Comparison of ENCODE assay signal across 11 mouse cellular contexts in genomic region chr11:61685119-61685725, GRCm38 (mm10). TPM values are rescaled to one million over a fixed set of nuclear protein-coding genes. Genes with fewer than 3 reads are reported as not detected.
DNase-seq lines count a peak whose midpoint lies in the region; ATAC-seq lines count a peak whose summit lies in the region.
"Had no signal": no experiment of that assay in that cellular context is flagged by ENCODE, and none has a peak within 500 bp of the region (broad histone marks: within the 10 kb centered on the region; RNA-seq: fewer than 3 reads in every experiment).

No protein-coding gene starts in this region.

- H3K9ac ChIP-seq in heart, embryonic 14.5 days (ENCODE audit: low read length): 0 out of 2 replicates have a peak overlapping the region, but pooled peaks have one; percentile 8
- H3K9ac ChIP-seq in neural tube, embryonic 12.5 days: no peak overlapping the region
- peak overlapping the region; percentile 84 for H3K9ac ChIP-seq in liver, embryonic 13.5 days
- H3K9ac ChIP-seq in hindbrain, embryonic 16.5 days (ENCODE audit: low read depth, low read length): no peak overlapping the region

- intact Hi-C loops in heart, postnatal 10 days (cut with DNase I): no loop called here

- no peak for ATAC-seq in heart, embryonic 14.5 days (ENCODE audit: insufficient number of reproducible peaks, insufficient read depth, low FRiP score, low read depth)
- ATAC-seq in neural tube, embryonic 12.5 days (ENCODE audit: low FRiP score, low read depth): no peak
- no peak for ATAC-seq in liver, embryonic 13.5 days (ENCODE audit: low read depth)
- no peak for ATAC-seq in hindbrain, embryonic 16.5 days

- no peaks in the 10 kb centered on the region for H3K9me3 ChIP-seq in heart, embryonic 14.5 days (ENCODE audit: control insufficient read depth, low read length)
- H3K9me3 ChIP-seq in neural tube, embryonic 12.5 days: no peaks in the 10 kb centered on the region
- H3K9me3 ChIP-seq in liver, embryonic 13.5 days (replicated peaks): no peaks in the 10 kb centered on the region
- no peaks in the 10 kb centered on the region for H3K9me3 ChIP-seq in hindbrain, embryonic 16.5 days (ENCODE audit: control insufficient read depth, low read length)

- no peak overlapping the region for H3K27ac ChIP-seq in heart, embryonic 14.5 days (replicated peaks in 1 of 2; ENCODE audit: control insufficient read depth in 1 of 2, insufficient read depth in 1 of 2, low read depth in 2 of 2, low read length in 2 of 2)
- H3K27ac ChIP-seq in neural tube, embryonic 12.5 days: no peak overlapping the region
- H3K27ac ChIP-seq in liver, embryonic 13.5 days: peak overlapping the region; percentile 87
- H3K27ac ChIP-seq in hindbrain, embryonic 16.5 days (ENCODE audit: low read depth, low read length): no peak overlapping the region

- peak overlapping the region; percentile 78 for H3K4me2 ChIP-seq in heart, embryonic 14.5 days (ENCODE audit: low read length)
- peak overlapping the region; percentile 66 for H3K4me2 ChIP-seq in neural tube, embryonic 12.5 days (replicated peaks)
- H3K4me2 ChIP-seq in liver, embryonic 13.5 days: peak overlapping the region; percentile 91
- H3K4me2 ChIP-seq in hindbrain, embryonic 16.5 days (ENCODE audit: low read length): no peak overlapping the region

- H3K4me3 ChIP-seq in heart, embryonic 14.5 days (ENCODE audit: control insufficient read depth in 1 of 2, insufficient read depth in 1 of 2, low read depth in 1 of 2, low read length in 2 of 2): peak overlapping the region in 1 of 2 experiments; percentile 42; a peak in 1 of 4 replicates
- 0 out of 2 replicates have a peak overlapping the region, but pooled peaks have one; percentile 37 for H3K4me3 ChIP-seq in neural tube, embryonic 12.5 days
- H3K4me3 ChIP-seq in liver, embryonic 13.5 days (replicated peaks): peak overlapping the region; percentile 75
- no peak overlapping the region for H3K4me3 ChIP-seq in hindbrain, embryonic 16.5 days (ENCODE audit: low read length)

- no peak for DNase-seq in heart, postnatal 10 days
- no peak for DNase-seq in neural tube, embryonic 10.5 days (ENCODE audit: extremely low spot score, low spot score)
- peak; percentile 10 for DNase-seq in liver, embryonic 13.5 days
- DNase-seq in retina, embryonic 14.5 days (ENCODE audit: low spot score): no peak
- no peak for DNase-seq in adipocyte (ENCODE audit: low spot score)
- DNase-seq: cerebellum, adult 11 months had no signal

- H3K27me3 ChIP-seq in heart, embryonic 14.5 days (ENCODE audit: control insufficient read depth, insufficient read depth, low read length): peaks cover 16% of the 10 kb centered on the region
- peaks cover 42% of the 10 kb centered on the region for H3K27me3 ChIP-seq in neural tube, embryonic 12.5 days (replicated peaks)
- peaks cover 19% of the 10 kb centered on the region for H3K27me3 ChIP-seq in liver, embryonic 13.5 days
- peaks cover 32% of the 10 kb centered on the region for H3K27me3 ChIP-seq in hindbrain, embryonic 16.5 days (replicated peaks; ENCODE audit: control insufficient read depth, insufficient read depth, low read length)

- no peaks in the 10 kb centered on the region for H3K36me3 ChIP-seq in heart, embryonic 14.5 days (ENCODE audit: control insufficient read depth, insufficient read depth, low read length)
- no peaks in the 10 kb centered on the region for H3K36me3 ChIP-seq in neural tube, embryonic 12.5 days
- H3K36me3 ChIP-seq in liver, embryonic 13.5 days: 0 out of 2 replicates have a peak, but pooled peaks cover 8% of the 10 kb centered on the region
- H3K36me3 ChIP-seq in hindbrain, embryonic 16.5 days (ENCODE audit: control insufficient read depth, insufficient read depth, low read length): no peaks in the 10 kb centered on the region

- 47% methylated on average over 8 of the region's 8 CpGs for WGBS in heart, embryonic 14.5 days
- 70% methylated on average over 8 of the region's 8 CpGs for WGBS in neural tube, embryonic 12.5 days
- WGBS in liver, embryonic 13.5 days (ENCODE audit: insufficient replicate concordance): 38% methylated on average over 8 of the region's 8 CpGs
- 70% methylated on average over 8 of the region's 8 CpGs for WGBS in hindbrain, embryonic 16.5 days

- H3K4me1 ChIP-seq in heart, embryonic 14.5 days (ENCODE audit: control insufficient read depth in 2 of 2, insufficient read depth in 2 of 2, low read length in 2 of 2): peaks cover 42 to 59% of the 10 kb centered on the region in 2 experiments
- H3K4me1 ChIP-seq in neural tube, embryonic 12.5 days: peaks cover 9% of the 10 kb centered on the region; the same call in 1 of the 2 replicates
- H3K4me1 ChIP-seq in liver, embryonic 13.5 days (replicated peaks): peaks cover 68% of the 10 kb centered on the region
- peaks cover 4% of the 10 kb centered on the region; the same call in 1 of the 2 replicates for H3K4me1 ChIP-seq in hindbrain, embryonic 16.5 days (ENCODE audit: control insufficient read depth, insufficient read depth, low read depth, low read length)

RNA-seq across cellular contexts. Expression of gene Fam83g, which starts 1.3 kb away (rescaled TPM):
- 0.58 and 0.93 TPM in 2 replicates for polyA plus RNA-seq in heart, embryonic 14.5 days (2014; fragmentation: Nextera tagmentation; extraction: Ambion mirVana)
- under 1 TPM; 0.12 to 0.29 TPM for total RNA-seq in heart, postnatal 10 days (2021)
- polyA plus RNA-seq in neural tube, embryonic 12.5 days (2016; fragmentation: Nextera tagmentation; extraction: Ambion mirVana): 0.47 and 0.56 TPM in 2 replicates
- polyA plus RNA-seq in liver, embryonic 13.5 days (2015; fragmentation: Nextera tagmentation; extraction: Ambion mirVana): 5.4 and 5.5 TPM in 2 replicates
- 0.12 and 0.18 TPM in 2 replicates for polyA plus RNA-seq in hindbrain, embryonic 16.5 days (2015; fragmentation: Nextera tagmentation; extraction: Ambion mirVana)

RNA-seq across cellular contexts. Expression of gene Grap, which starts 32.2 kb away (rescaled TPM):
- 7.4 and 10.3 TPM in 2 replicates for polyA plus RNA-seq in heart, embryonic 14.5 days (2014; fragmentation: Nextera tagmentation; extraction: Ambion mirVana)
- total RNA-seq in heart, postnatal 10 days (2021): 10 to 100 TPM; 13.4 to 14.4 TPM
- polyA plus RNA-seq in neural tube, embryonic 12.5 days (2016; fragmentation: Nextera tagmentation; extraction: Ambion mirVana): 9.2 and 10.1 TPM in 2 replicates
- polyA plus RNA-seq in liver, embryonic 13.5 days (2015; fragmentation: Nextera tagmentation; extraction: Ambion mirVana): 4.8 and 5.0 TPM in 2 replicates
- 12.0 and 12.1 TPM in 2 replicates for polyA plus RNA-seq in hindbrain, embryonic 16.5 days (2015; fragmentation: Nextera tagmentation; extraction: Ambion mirVana)

RNA-seq across cellular contexts. Expression of gene Slc5a10, which starts 35.4 kb away (rescaled TPM):
- 0.13 TPM in 1 of 2 replicates, not detected in the other for polyA plus RNA-seq in heart, embryonic 14.5 days (2014; fragmentation: Nextera tagmentation; extraction: Ambion mirVana)
- not detected for total RNA-seq in heart, postnatal 10 days (2021)
- not detected in 2 replicates for polyA plus RNA-seq in neural tube, embryonic 12.5 days (2016; fragmentation: Nextera tagmentation; extraction: Ambion mirVana)
- not detected in 2 replicates for polyA plus RNA-seq in liver, embryonic 13.5 days (2015; fragmentation: Nextera tagmentation; extraction: Ambion mirVana)
- not detected in 2 replicates for polyA plus RNA-seq in hindbrain, embryonic 16.5 days (2015; fragmentation: Nextera tagmentation; extraction: Ambion mirVana)
- polyA plus RNA-seq: CD4-positive, CD25-positive, alpha-beta regulatory T cell, adult 4 months; large intestine, adult 2 months had no signal

Comparison
In these comparisons a context has a peak if more than half of its experiments do, and no peak if none do; other contexts are left out.
1. H3K9ac ChIP-seq: peak in heart, embryonic 14.5 days (single experiment) and liver, embryonic 13.5 days (single experiment); none in neural tube, embryonic 12.5 days (single experiment) and hindbrain, embryonic 16.5 days (single experiment).